Comparison of ENCODE assay signal across 16 mouse cellular contexts in genomic region chr4:22143546-22143945, GRCm38 (mm10).
DNase-seq lines count a peak whose midpoint lies in the region.
"Had no signal": no experiment of that assay in that cellular context is flagged by ENCODE, and none has a peak within 500 bp of the region (broad histone marks: within the 10 kb centered on the region; RNA-seq: fewer than 3 reads in every experiment).

No protein-coding gene starts in this region.

- intact Hi-C loops in gastrocnemius, postnatal 36 days (cut with DNase I), result loop anchor here (10.0 kb wide), 1 partner anchor 211 kb away; the partner anchor contains the start of gene Fbxl4

- DNase-seq in gastrocnemius, adult 18-20 months (ENCODE audit: low spot score), result peak; percentile 82
- no peak for DNase-seq in gastrocnemius, postnatal 36 days
- peak; percentile 25 to 28 for DNase-seq in gastrocnemius, adult 8-10 months (ENCODE audit: low spot score in 2 of 2)
- no peak for DNase-seq in gastrocnemius, postnatal 10 days
- DNase-seq in skeletal muscle tissue, adult 2 months (ENCODE audit: low read depth, low spot score), result peak; percentile 72
- DNase-seq: adrenal gland, adult 2 months; adrenal gland, postnatal 10 days; adrenal gland, postnatal 25 days; B cell, adult 2 months; cerebellum, adult 11 months; cerebellum, adult 18-20 months; cerebellum, adult 8-10 months; cerebellum, adult 9-11 months; cerebellum, postnatal 14 days; cerebellum, postnatal 36 days; embryo, embryonic 11 days had no signal

Comparison
In these comparisons a context has a peak if more than half of its experiments do, and no peak if none do; other contexts are left out.
1. DNase-seq: peak in gastrocnemius, adult 18-20 months (single experiment), gastrocnemius, adult 8-10 months (2 of 2) and skeletal muscle tissue, adult 2 months (single experiment); none in gastrocnemius, postnatal 36 days (0 of 2) and gastrocnemius, postnatal 10 days (single experiment).